Mouse (Mus musculus): ENCODE results near the gene P2ry10b. TPM values are rescaled to one million over a fixed set of nuclear protein-coding genes. Genes with fewer than 3 reads are reported as not detected.

The P2ry10b gene
- polyA plus RNA-seq, 1 experiment from 2014 or later: 1.00 TPM

DNA sequence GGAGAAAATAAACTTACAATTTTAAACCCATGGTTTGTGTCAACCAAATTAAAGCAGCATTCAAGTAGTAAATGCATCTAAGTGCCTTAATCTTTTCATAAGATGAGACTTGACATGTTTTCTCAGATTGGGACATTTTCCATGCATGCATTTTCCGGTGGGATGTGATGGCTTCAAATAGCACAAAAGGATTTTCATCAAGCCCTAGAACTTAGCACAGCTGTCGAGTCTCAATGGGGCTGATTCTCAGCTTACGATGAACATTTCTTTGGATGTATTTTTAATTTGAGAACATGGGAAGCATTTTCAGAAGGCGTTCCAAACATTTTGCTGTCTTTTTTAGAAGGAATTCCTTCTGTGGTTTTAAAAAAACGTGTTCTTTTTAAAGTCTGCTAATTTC is 1.3 kb downstream of the P2ry10b start:
- no peaks in the 10 kb centered on the region for H3K27me3 ChIP-seq (ENCODE audit: insufficient read depth, low read length)
- DNase-seq (no peak), ATAC-seq (no peak)
- 43% methylated on average over 5 of the region's 5 CpGs for WGBS (ENCODE audit: insufficient replicate concordance)
- peak overlapping the region; percentile 55 for H3K27ac ChIP-seq (ENCODE audit: low read depth)
- no peaks in the 10 kb centered on the region for H3K9me3 ChIP-seq (ENCODE audit: low read length)
- no peak for TF ChIP-seq CTCF (IDR thresholded peaks at IDR 0.05; ENCODE audit: low read depth)
- TF ChIP-seq EP300 (IDR thresholded peaks at IDR 0.05; ENCODE audit: low read depth): no peak
- peak overlapping the region; percentile 23; the same call in 1 of the 2 replicates for H3K4me2 ChIP-seq (ENCODE audit: low read depth, low read length)
- H3K4me1 ChIP-seq (ENCODE audit: insufficient read depth): no peaks in the 10 kb centered on the region
- H3K9ac ChIP-seq (replicated peaks): 0 out of 2 replicates have a peak overlapping the region, but pooled peaks have one; percentile 16
- peak overlapping the region; percentile 1; the same call in 1 of the 2 replicates for H3K4me3 ChIP-seq (ENCODE audit: low read depth, low read length)
- H3K36me3 ChIP-seq (replicated peaks; ENCODE audit: insufficient read depth, low read length): no peaks in the 10 kb centered on the region

DNA sequence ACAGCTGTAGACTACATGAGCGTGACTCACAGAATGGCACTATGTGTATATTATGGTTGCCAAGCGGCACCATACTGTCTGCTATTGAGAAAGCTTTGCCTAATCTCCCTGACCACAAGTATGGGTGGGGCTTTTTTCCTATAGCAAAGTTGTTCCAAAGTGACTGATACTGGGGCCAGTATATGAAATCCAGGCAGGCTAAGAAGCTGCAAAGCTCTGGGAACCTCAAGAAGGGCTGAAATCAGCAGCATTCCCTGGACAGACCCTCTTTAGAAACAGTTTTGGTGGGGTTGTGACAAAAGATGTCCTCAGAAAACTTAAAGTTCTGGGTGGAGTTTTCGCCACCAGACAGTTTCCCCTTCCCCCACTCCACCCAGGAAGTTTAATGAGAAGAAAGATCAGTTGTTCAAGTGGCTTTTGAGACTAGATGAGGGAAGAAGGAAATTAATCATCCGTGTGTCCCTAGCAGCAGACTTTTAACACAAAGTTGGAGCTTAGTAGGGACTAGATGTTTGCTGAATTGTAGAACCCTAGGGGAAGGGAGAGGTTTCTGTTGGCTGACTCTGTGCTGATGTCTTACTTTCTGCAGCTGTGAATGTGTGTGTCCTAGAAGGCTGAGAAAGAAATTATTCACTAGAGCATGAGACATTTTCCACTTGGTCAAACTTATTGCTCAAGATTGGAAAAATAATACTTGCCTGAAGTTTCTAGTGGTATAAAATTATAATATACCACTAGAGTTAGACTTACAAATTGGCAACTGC is 2.2 kb downstream of the P2ry10b start:
- WGBS (ENCODE audit: insufficient replicate concordance): 28% methylated on average over 4 of the region's 4 CpGs
- no peaks in the 10 kb centered on the region for H3K36me3 ChIP-seq (replicated peaks; ENCODE audit: insufficient read depth, low read length)
- no peaks in the 10 kb centered on the region for H3K4me1 ChIP-seq (ENCODE audit: insufficient read depth)
- peak overlapping the region; percentile 17 for H3K4me3 ChIP-seq (ENCODE audit: low read depth, low read length)
- peak; percentile 15 for DNase-seq
- H3K27ac ChIP-seq (ENCODE audit: low read depth): peak overlapping the region; percentile 74
- H3K27me3 ChIP-seq (ENCODE audit: insufficient read depth, low read length): no peaks in the 10 kb centered on the region
- no peaks in the 10 kb centered on the region for H3K9me3 ChIP-seq (ENCODE audit: low read length)
- H3K4me2 ChIP-seq (ENCODE audit: low read depth, low read length): peak overlapping the region; percentile 48
- TF ChIP-seq EP300 (IDR thresholded peaks at IDR 0.05; ENCODE audit: low read depth) (0 out of 2 replicates have a peak, but pooled peaks have one; percentile 7), CTCF (IDR thresholded peaks at IDR 0.05; ENCODE audit: low read depth) (no peak)
- peak; percentile 85 for ATAC-seq
- H3K9ac ChIP-seq (replicated peaks): no peak overlapping the region

DNA sequence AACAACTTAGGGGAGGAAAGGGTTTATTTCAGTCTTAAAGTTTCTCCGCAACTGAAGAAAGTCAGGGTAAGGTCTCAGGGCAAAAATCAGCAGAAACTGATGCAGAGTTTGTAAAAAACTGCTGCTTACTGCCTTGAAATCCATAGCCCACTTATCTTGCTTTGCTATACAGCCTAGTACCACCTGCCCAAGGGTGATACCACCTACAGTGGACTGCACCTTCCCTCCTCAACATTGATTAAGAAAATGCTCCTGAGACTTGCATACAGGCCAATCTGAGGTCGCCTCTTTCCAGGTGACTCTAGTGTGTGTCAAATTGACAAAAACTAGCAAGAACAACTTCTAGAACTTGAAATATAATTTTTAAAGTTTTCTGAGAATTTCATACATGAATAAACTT is 7.3 kb downstream of the P2ry10b start:
- H3K4me2 ChIP-seq (ENCODE audit: low read depth, low read length): no peak overlapping the region
- no peak for DNase-seq
- no peak overlapping the region for H3K9ac ChIP-seq (replicated peaks)
- H3K36me3 ChIP-seq (replicated peaks; ENCODE audit: insufficient read depth, low read length): no peaks in the 10 kb centered on the region
- no peaks in the 10 kb centered on the region for H3K4me1 ChIP-seq (ENCODE audit: insufficient read depth)
- no peak overlapping the region for H3K4me3 ChIP-seq (ENCODE audit: low read depth, low read length)
- no peak overlapping the region for H3K27ac ChIP-seq (ENCODE audit: low read depth)
- no peaks in the 10 kb centered on the region for H3K27me3 ChIP-seq (ENCODE audit: insufficient read depth, low read length)
- WGBS (ENCODE audit: insufficient replicate concordance): 78% methylated on average over 2 of the region's 2 CpGs
- ATAC-seq: no peak
- no peak for TF ChIP-seq CTCF (IDR thresholded peaks at IDR 0.05; ENCODE audit: low read depth)
- no peak for TF ChIP-seq EP300 (IDR thresholded peaks at IDR 0.05; ENCODE audit: low read depth)
- H3K9me3 ChIP-seq (ENCODE audit: low read length): no peaks in the 10 kb centered on the region

DNA sequence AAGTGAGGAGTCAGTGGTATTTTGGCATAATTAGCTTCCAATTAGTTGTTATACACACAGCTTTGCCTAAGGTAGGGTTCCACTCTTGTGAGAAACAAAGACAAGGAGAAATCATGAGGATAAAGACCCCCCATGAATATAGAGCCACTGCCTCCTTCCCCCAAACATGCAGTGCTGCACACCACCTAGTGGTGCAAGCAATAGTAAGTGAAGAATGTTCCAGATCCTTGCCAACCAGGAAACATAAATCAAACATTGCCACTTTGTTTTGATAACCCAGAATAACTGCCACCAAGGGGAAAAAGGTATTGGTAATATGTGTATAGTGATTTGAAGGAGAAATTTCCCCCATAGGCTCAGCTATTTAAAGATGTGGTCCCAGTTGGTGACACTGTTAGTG is 11.8 kb downstream of the P2ry10b start:
- TF ChIP-seq EP300 (IDR thresholded peaks at IDR 0.05; ENCODE audit: low read depth) (no peak), CTCF (IDR thresholded peaks at IDR 0.05; ENCODE audit: low read depth) (peak; percentile 38)
- ATAC-seq: no peak
- H3K9me3 ChIP-seq (ENCODE audit: low read length): no peaks in the 10 kb centered on the region

DNA sequence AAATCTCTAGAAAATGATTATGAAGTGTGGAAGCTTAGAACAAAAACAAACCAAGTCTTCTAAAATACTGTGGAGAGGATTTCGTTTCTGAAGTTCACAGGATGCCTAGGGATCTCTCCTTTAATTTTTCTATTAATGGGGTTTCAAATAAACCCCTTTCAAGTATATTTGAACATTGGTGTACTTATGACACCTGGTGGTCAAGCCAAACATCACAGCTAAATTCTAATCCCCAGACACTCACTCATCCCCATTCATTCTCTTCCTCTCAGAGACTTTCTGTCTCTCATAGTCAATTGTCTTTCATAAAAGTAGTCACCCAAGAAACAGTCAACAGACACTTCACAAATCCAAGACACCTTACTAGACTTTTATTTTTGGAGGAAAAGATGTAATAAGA is 19.6 kb downstream of the P2ry10b start:
- DNase-seq: no peak
- TF ChIP-seq CTCF (IDR thresholded peaks at IDR 0.05; ENCODE audit: low read depth): peak; percentile 54
- TF ChIP-seq EP300 (IDR thresholded peaks at IDR 0.05; ENCODE audit: low read depth): no peak
- no peak for ATAC-seq
- Histone ChIP-seq H3K36me3 (replicated peaks; ENCODE audit: insufficient read depth, low read length) (no peaks in the 10 kb centered on the region), H3K4me2 (ENCODE audit: low read depth, low read length) (no peak overlapping the region), H3K4me3 (ENCODE audit: low read depth, low read length) (no peak overlapping the region), H3K27ac (ENCODE audit: low read depth) (no peak overlapping the region), H3K9me3 (ENCODE audit: low read length) (no peaks in the 10 kb centered on the region), H3K9ac (replicated peaks) (no peak overlapping the region), H3K4me1 (ENCODE audit: insufficient read depth) (no peaks in the 10 kb centered on the region), H3K27me3 (ENCODE audit: insufficient read depth, low read length) (no peaks in the 10 kb centered on the region)
- 3% methylated on average over 1 of the region's 1 CpGs for WGBS (ENCODE audit: insufficient replicate concordance)

More for the DNA sequence above, 11.8 kb downstream of the P2ry10b start:
- H3K36me3 ChIP-seq (replicated peaks; ENCODE audit: insufficient read depth, low read length): no peaks in the 10 kb centered on the region
- no peaks in the 10 kb centered on the region for H3K4me1 ChIP-seq (ENCODE audit: insufficient read depth)
- H3K4me2 ChIP-seq (ENCODE audit: low read depth, low read length): no peak overlapping the region
- no peak overlapping the region for H3K9ac ChIP-seq (replicated peaks)
- H3K27me3 ChIP-seq (ENCODE audit: insufficient read depth, low read length): no peaks in the 10 kb centered on the region
- DNase-seq: no peak
- no peak overlapping the region for H3K27ac ChIP-seq (ENCODE audit: low read depth)
- no peak overlapping the region for H3K4me3 ChIP-seq (ENCODE audit: low read depth, low read length)

GRCm38 (mm10) chrX:107169128-107169527 is 20.4 kb downstream of the P2ry10b start:
- DNase-seq: no peak
- ATAC-seq: 0 out of 2 replicates have a peak, but pooled peaks have one; percentile 40
- H3K9ac ChIP-seq (replicated peaks): no peak overlapping the region

More at GRCm38 (mm10) chrX:107169128-107169527, 20.4 kb downstream of the P2ry10b start:
- Histone ChIP-seq H3K36me3 (replicated peaks; ENCODE audit: insufficient read depth, low read length) (no peaks in the 10 kb centered on the region), H3K4me2 (ENCODE audit: low read depth, low read length) (no peak overlapping the region), H3K27ac (ENCODE audit: low read depth) (no peak overlapping the region), H3K27me3 (ENCODE audit: insufficient read depth, low read length) (no peaks in the 10 kb centered on the region), H3K9me3 (ENCODE audit: low read length) (no peaks in the 10 kb centered on the region), H3K4me1 (ENCODE audit: insufficient read depth) (no peaks in the 10 kb centered on the region), H3K4me3 (ENCODE audit: low read depth, low read length) (no peak overlapping the region)
- TF ChIP-seq CTCF (IDR thresholded peaks at IDR 0.05; ENCODE audit: low read depth) (no peak), EP300 (IDR thresholded peaks at IDR 0.05; ENCODE audit: low read depth) (no peak)

Data from liver, postnatal 0 days (tissue).